Mouse (Mus musculus) CD8-positive naive resting alpha-beta T cell, adult 2 months (primary cell): Measurements from ENCODE around the gene Tbc1d16.

ENCODE experiments used
- DNase-seq, 2 experiments: peaks; one replicate each; pipeline ENCODE4 v3.0.0; 2022; ENCODE audit warnings: low read depth in 2 of 2, low spot score in 2 of 2

Tbc1d16 gene

GRCm38 (mm10) chr11:119237007-119237406, 8.7 kb upstream of the Tbc1d16 start:
- no peak for DNase-seq

DNA sequence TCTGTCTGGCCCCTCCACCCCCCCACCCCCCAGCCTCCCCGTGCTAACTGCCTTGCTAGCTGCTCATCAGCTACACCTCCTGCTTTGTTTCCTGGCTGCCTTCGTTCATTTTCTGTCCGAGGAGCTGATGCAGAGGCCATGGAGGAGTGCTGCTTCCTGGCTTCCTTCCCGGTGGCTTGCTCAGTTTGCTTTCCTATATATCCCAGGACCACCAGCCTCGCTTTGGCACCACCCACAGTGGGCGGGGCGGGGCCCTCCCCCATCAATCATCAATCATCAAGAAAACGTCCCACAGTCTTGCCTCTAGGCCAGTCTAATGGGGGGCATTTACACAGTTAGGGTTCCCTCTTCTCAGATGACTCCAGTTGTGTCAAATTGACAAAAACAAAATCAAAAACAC, 8.1 kb upstream of the Tbc1d16 start:
- DNase-seq, result no peak

DNA sequence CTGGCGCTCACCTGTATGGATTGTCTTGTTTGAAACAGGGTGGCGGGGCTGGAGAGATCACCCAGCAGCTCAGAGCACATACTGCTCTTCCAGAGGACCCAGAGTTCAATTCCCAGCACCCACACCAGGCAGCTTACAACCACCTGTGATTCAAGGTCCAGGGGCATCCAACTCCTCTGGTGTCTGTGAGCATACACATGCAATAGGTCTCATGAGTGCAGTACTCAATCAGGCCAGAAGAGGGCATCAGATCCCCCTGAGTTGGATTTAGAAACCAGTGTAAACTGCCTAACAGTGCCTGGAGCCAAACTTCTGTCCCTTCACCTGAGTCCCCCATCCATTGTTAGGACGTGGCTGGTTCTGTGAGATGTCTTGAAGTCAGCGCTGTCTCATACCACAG, 7.3 kb upstream of the Tbc1d16 start:
- DNase-seq, result peak; percentile 71 to 82

- DNase-seq, result no peak
Observed at GRCm38 (mm10) chr11:119234770-119235169, 6.5 kb upstream of the Tbc1d16 start.

GRCm38 (mm10) chr11:119228846-119229626, 737 bp upstream of the Tbc1d16 start:
- DNase-seq, result peak; percentile 48 to 63

GRCm38 (mm10) chr11:119227591-119227990, 708 bp downstream of the Tbc1d16 start:
- no peak for DNase-seq

DNA sequence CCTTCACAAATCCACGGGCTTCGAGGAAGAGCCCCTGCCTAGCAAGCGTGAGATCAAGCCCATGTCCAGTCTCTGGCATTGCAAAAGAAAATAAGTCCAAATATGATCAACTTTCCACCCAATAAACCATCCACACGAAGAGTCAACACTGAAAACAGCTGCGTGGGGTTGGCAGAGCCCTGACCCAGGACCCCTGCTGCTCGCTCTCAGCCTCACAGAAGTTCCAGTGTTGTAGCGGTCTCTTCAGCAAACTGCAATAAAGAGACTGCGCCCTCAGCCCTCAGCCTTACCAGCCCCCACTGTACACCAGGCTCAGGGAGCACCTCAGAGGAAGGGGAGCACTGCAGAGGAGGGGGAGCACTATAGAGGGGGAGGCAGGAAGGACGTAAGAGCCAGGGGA, 2.7 kb downstream of the Tbc1d16 start:
- DNase-seq, result no peak

GRCm38 (mm10) chr11:119224926-119225325, 3.4 kb downstream of the Tbc1d16 start:
- DNase-seq, result no peak

- DNase-seq, result no peak
Observed at GRCm38 (mm10) chr11:119223124-119223890, 5.0 kb downstream of the Tbc1d16 start.

DNA sequence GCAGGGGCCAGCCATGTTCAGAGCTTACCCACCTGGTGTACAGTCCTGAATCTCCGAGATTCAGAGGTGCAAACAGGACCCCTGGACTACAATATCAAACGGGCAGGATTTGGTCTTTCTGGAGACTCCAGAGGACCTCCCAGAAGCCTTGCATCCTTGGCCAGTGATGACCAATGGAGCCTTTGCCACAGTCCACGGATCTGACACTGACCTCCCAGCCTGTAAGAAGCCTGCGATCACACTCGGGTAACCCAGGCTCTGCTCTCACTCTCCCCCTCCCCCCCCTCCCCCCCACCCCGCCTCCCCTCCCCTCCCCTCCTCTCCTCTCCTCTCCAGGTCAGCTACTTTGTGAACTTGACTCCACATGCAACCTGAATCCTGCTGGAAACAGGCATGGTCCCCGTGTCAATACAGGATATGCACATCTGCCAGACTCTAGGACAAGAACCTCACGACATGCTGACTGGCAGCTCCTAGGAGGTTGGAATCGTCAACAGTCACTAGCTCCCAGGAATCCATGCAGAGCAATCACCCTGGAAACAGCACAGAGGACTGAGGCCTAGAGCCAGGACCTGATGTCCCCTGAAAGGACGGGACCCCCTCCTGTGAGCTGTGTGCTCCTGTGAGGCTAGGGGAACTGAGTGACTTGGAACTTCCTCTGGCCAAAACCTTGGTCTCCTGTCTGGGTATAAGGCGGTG, 6.3 kb downstream of the Tbc1d16 start:
- DNase-seq, result no peak

DNA sequence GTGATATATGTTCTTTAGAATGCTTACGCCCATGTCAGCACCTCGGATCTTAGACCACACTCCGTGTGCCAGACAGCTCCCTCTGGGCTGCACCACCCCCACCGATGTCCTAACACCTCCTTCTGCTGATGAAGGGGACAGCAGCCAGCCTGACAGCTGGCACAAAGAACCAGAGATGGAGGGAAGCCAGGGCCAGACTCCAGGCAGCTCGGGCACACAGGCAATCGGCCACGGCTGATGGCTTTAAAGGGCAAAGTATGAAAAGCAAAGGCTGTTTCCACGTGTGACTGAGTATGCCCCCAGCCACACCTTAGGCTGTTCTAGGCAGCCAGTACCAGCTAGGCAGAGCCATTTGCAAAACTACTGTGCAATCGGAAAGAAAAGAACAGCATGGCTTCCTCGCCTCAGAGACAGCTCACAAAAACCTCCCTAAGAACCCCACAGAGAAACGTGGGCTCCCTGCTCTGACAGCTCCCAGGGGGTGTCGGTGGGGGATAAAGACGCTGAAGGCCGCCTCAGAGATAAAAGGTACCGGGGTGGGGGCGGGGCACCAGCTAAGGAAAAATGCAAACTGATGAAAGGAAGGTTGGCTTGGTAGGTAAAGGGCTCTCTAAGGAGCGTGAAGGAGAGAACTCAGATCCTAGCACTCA, 8.4 kb downstream of the Tbc1d16 start:
- DNase-seq, result no peak

DNA sequence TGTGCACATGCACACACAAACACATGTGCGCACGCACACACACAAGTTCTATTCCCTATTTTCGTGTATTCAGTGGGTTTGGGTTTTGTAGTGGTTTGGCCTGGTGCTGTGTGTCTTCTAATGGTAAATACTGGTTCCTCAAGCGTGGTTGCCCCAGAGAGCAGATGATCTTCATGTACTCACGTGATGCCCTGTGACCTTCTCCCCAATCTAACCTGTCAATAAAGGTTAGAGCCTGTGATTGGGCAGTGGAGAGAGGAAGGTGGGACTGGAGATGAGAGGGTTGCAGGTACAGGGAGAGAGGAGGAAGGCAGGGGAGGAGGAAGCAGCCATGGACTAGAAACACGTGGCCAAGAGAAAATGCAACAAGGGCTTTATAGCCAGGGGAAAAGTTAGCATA, 10.4 kb downstream of the Tbc1d16 start:
- no peak for DNase-seq

- no peak for DNase-seq
Observed at GRCm38 (mm10) chr11:119215905-119216507, 12.3 kb downstream of the Tbc1d16 start.

- DNase-seq, result no peak
Observed at GRCm38 (mm10) chr11:119215038-119215904, 13.0 kb downstream of the Tbc1d16 start.

- DNase-seq, result no peak
Observed at GRCm38 (mm10) chr11:119213166-119213885, 15.0 kb downstream of the Tbc1d16 start.

GRCm38 (mm10) chr11:119211604-119212309, 16.5 kb downstream of the Tbc1d16 start:
- DNase-seq, result no peak

- DNase-seq, result no peak
Observed at GRCm38 (mm10) chr11:119210321-119211100, 17.8 kb downstream of the Tbc1d16 start.
